Mouse (Mus musculus): ENCODE results near the gene Dmrtc1c1. TPM values are rescaled to one million over a fixed set of nuclear protein-coding genes. Genes with fewer than 3 reads are reported as not detected.
"Not testable (repeated sequence)": the region's sequence is repeated elsewhere in the genome, so short reads cannot be mapped to it uniquely, and the experiment has no call there.

Gene Dmrtc1c1
- total RNA-seq (2017), result not detected in 2 replicates

- ATAC-seq (replicated peaks in 1 of 2; ENCODE audit: insufficient read depth in 1 of 2, low FRiP score in 2 of 2, low TSS enrichment in 1 of 2, low read depth in 1 of 2, poor library complexity in 2 of 2, severe bottlenecking in 2 of 2), result not testable (repeated sequence)
Observed at GRCm38 (mm10) chrX:102802663-102803062, at the start of gene Dmrtc1c1. TSS of gene Dmrtc1c1 (plus strand) at chrX:102802963.

GRCm38 (mm10) chrX:102765878-102766277 is 36.9 kb upstream of the Dmrtc1c1 start:
- ATAC-seq (replicated peaks in 1 of 2; ENCODE audit: insufficient read depth in 1 of 2, low FRiP score in 2 of 2, low TSS enrichment in 1 of 2, low read depth in 1 of 2, poor library complexity in 2 of 2, severe bottlenecking in 2 of 2), result no peak

GRCm38 (mm10) chrX:102812311-102812710 is 9.5 kb downstream of the Dmrtc1c1 start:
- ATAC-seq (replicated peaks in 1 of 2; ENCODE audit: insufficient read depth in 1 of 2, low FRiP score in 2 of 2, low TSS enrichment in 1 of 2, low read depth in 1 of 2, poor library complexity in 2 of 2, severe bottlenecking in 2 of 2), result no peak

GRCm38 (mm10) chrX:102854516-102854915 is 51.8 kb downstream of the Dmrtc1c1 start, which contains the start of gene Dmrtc1c2:
TSS of gene Dmrtc1c2 (minus strand) at chrX:102854616.
- not testable (repeated sequence) for ATAC-seq (replicated peaks in 1 of 2; ENCODE audit: insufficient read depth in 1 of 2, low FRiP score in 2 of 2, low TSS enrichment in 1 of 2, low read depth in 1 of 2, poor library complexity in 2 of 2, severe bottlenecking in 2 of 2)

Other genes starting within 250 kb of the Dmrtc1c1 start
- gene Phka1, start 158.7 kb upstream of the Dmrtc1c1 start, total RNA-seq (2017), result 3.4 and 4.3 TPM in 2 replicates
- gene Gm3880, start 116.0 kb upstream of the Dmrtc1c1 start, total RNA-seq (2017), result not detected in 2 replicates
- gene Gm9112, start 95.3 kb upstream of the Dmrtc1c1 start, total RNA-seq (2017), result not detected in 2 replicates
- gene Dmrtc1b, start 95.1 kb upstream of the Dmrtc1c1 start, total RNA-seq (2017), result not detected in 2 replicates
- gene Dmrtc1c2, start 51.7 kb downstream of the Dmrtc1c1 start, total RNA-seq (2017), result not detected in 2 replicates
- not detected in 2 replicates for gene 1700031F05Rik, start 65.0 kb downstream of the Dmrtc1c1 start, total RNA-seq (2017)
- gene Dmrtc1a, start 105.7 kb downstream of the Dmrtc1c1 start, total RNA-seq (2017), result not detected in 2 replicates
- not detected in 2 replicates for gene 1700011M02Rik, start 105.9 kb downstream of the Dmrtc1c1 start, total RNA-seq (2017)
- not detected in 2 replicates for gene 1700018G05Rik, start 125.4 kb downstream of the Dmrtc1c1 start, total RNA-seq (2017)

Measured in hematopoietic stem cell, adult 5-6 weeks (primary cell).